Mouse (Mus musculus): ENCODE measurements around the gene Rgs6.
A peak's percentile ranks its signal among the peaks of the same experiment; 100 is the strongest.

Rgs6 gene

DNA sequence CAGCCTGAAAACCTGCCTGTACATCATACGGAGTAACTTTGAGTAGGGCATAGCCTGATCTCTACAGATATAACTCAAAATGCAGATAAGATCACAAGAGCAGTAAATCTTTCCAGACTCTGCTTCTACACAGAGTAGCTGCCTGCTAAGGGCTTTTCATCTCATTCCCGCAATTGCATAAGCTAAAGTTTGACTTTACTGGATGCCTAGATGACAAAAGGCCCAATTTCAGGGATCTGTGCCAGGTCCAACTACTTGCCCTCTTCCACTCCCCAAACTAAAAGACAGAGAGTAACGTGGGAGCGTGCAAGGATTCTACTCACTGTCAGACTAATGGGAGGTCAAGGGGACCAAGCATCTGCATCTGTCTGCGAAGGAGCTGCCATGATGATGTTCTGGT, 292.6 kb downstream of the Rgs6 start:
- no peak for DNase-seq

DNA sequence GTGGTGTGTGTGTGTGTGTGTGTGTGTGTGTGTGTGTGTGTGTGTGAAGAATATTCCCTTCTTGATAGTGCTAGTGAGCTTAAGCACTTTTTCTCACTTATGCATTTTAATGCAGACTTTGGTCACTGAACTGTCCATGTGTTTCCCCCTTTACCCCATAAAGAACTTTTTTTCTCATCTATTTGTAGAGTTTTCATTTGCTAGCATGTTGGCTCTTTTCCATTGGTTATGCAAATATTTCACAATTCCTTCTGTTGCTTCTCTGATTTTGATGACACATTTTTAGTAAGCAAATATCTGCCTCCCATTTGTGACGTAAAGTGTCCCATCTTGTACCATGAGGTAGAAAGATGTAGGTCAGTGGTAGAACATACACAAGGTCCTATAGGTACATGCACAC, 295.0 kb downstream of the Rgs6 start:
- DNase-seq, result no peak

DNA sequence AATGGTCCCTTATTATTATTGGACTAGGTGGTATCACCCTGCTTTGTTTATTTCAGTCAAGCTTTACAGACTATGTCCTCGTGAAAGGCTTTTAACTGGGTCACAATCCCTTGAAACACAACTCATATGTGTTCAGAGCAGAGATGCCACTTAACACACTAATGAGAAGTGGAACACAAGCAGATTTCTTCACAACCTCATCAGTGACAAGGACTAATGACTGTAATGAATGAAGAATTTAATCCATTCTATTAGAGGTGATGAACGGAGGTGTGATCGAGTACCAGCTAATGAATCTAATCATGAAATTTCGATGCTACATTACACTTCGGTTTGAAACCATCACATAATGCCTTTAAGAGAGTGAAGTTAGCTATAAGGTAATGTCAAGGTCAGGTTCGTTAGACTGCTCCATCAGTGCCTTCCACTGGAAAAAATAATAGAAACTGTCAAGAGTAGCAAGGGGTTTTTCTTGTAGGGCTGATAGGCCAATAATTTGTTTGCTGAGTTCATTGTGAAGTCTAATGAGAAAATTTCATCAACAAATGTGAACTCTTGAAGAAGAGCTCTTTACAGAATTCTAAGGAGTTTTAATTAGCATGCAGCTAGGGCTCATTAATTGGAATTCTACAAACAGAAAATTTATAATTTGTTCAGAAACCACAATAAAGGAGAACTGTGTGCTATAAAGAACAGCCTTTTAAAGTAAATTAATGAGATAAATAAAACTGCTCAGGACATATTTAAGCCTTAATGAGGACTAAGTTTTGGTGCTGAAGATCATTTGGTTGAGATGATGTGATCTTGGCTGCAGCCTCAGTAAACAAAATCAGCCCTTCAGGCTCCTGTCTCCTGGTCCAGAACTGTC, 307.1 kb downstream of the Rgs6 start:
- DNase-seq, result no peak

DNA sequence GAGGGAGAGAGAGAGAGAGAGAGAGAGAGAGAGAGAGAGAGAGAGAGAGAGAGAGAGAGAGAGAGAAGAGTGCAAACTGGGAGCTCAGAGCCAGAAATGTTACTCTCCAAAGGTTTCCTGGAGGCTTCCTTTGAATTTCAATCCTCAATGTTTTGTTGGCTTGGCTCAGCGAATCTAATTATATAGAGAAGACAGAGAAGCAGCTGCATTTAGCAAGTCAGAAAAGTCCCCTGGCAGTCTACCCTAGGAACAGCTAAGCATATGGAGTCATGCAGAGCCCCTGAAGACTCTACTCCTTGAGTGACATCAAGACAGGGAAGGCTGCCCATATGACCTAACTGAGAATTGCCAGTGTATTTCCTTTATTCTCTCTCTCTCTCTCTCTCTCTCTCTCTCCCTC, 317.7 kb downstream of the Rgs6 start:
- no peak for DNase-seq

DNA sequence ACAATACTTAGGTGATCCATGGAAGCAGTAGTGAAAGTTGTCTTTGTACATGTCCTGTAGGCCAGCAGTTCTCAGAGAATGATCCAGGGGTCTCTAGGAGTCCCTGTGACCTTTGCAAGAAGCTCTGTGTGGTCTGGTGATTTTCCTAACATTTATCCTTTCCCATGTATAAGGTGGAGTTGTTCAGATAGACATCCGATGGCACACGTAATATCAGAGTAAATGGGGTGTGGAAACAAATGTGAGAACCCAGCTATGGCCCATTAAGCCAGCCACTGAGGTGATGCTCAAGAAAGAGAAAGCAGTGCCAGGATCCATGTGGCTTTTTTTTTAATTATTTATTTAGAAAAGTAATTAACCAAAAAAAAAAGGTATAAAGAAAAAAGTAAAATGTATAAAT, 322.8 kb downstream of the Rgs6 start:
- DNase-seq, result no peak

DNA sequence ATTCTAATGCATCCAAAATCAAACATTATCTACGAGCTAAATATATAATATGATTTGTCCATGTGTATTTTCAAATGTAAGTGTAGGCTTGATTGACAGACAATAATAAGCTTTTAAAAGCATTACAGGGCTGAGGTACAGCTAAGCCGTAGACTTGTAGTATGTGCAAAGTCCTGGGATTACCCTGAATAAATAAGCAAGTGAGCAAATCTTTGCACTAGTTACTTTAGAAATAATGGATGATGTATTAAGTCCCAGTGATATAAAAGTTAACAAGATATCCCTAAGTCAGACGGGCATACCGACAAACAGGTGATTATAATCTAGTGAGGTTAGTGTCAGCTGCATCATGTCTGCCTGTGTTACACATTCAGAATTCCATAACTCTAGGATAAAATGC, 326.0 kb downstream of the Rgs6 start:
- DNase-seq, result no peak

DNA sequence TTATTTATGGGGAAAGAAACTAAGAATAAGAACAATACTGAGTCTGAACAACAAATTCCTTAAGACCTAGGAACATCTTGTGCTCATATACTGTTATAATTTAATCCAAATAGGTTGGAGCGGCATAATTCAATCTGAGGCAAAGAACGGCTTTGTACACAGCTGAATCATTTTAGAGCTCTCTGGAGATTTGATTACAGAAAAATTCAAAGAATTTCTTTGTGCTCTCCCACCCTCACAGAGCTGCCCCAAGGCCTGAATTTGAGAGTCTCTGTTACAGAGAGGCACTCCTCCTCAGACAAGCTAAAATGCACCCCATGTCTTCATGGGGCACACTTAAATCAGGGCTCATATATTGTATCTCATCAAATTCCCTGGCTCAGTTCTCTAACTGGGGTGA, 332.1 kb downstream of the Rgs6 start:
- DNase-seq, result no peak

DNA sequence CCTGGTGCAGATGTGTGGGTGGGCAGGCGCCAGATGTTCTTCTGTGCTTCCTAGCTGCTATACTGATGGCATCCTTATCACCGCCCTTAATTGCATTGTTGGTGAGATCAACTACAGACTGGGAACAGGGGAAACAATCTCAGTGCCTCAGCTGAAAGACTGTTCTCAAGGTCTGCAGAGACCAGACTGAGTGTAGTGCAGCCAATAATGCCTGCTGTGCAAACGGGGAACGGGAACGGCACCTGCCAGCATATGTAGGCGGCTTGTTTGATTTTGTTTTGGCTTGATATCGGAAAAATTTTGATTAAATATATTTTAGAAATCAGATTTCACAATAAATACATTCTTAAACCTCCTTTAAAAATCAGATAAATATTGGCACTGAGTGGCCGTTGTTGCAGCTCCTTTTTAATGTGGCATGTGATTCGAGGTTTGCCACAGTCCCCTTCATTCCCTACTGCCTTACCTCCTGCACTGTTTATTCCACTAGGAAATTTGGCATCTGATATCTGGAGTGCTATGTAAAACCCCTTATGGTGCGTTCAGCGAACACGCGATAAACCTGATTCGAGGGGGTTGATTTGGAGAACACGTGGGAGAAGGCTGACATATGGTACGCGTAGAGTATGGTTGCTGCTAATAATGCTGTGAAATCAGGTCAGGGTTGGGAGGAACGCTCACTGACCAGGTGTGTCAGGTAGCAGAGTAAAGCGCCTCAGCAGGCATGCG, 333.4 kb downstream of the Rgs6 start:
- DNase-seq, result no peak

DNA sequence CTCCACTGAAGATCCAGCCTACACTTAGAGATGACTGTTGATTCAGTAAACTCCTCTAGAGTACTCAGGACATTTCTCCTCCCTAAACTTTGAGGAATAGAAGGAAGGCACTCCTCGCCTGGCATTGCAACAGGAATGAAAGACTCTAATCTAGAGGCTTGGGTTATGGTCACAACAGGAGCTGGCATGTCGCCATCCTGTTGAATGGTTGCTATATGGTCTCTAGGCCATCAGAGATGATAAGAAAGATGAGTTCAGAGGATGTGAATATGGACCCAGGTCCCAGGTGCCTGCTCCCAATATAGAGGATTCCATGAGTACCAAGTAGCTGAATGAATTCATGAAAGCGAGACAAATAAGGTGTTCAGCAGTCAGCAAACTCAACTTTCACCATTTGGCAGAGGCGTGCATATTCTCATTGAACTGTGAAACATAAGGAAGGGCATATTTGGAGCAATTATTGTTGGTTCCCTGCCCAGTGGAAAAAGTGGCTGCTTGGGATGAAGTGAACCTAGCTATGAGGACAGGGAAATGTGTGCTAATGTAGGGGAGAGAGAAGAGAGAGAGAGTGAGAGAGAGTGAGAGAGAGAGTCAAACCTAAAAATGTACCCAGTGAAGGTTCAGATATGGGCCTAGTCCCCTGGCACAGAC, 334.9 kb downstream of the Rgs6 start:
- DNase-seq, result no peak

DNA sequence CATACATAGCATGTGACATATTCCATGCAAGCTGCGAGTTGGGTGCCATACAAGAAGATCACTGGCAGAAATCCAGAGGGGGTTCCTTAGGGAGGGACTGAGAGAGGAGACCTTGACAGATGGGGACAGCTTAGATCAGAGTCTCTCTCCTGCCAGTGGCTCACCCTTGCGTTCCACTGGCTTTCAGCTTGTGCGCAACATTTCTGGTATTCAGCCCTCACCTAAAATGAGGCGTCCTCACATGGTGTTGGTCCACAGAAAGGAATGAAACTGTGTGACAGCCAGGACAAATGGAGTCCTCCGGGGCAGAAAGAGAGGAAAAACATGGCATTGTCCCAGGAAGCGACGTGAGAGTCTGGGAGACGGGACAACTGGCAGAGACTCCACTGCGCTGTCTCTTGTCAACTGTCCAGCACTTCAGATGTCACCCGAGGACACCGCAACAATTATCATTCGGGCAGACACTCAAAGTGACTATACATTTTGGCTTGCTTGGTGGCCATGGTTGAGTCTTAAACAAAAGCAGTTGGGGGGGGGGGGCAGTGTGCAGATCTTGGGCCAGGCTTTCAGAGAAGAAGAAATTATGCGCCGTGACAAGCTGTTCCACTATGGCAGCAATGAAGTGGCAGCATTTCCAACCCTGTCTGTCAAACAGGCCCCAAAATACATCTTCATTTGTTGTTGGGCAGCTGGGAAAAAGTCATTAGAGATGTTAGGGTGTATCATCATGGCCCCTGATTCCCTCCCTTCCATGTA, 344.8 kb downstream of the Rgs6 start:
- DNase-seq, result peak; percentile 52

DNA sequence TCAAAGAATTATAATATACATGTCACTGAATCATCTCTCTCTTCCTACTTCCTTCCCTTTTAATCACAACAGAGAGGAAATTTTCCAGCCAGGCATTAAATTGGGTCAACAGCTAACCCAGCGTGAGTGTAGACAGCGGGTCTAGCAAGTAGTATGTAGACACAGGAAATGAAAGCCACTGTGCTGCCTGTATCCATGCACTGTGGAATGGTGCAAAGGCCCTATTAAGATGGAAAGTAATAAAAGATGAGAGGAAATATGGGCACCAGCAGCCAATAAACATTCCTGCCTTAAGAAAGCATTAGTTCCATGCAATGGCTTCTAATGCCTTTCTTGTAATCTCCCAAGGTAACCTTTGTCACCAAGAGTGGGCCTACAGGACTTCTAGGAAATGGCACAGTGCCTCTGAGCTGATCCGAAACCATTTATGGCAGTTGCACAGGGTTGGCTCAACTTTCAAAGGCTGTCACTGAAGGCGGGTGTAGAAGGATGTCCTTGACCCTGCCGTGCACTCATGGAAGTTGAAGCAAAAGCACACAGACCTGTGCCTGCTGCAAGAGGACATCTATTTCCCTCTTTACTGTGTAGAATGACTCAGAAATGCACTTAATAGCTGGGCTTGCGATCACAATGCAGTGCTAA, 347.1 kb downstream of the Rgs6 start:
- no peak for DNase-seq

DNA sequence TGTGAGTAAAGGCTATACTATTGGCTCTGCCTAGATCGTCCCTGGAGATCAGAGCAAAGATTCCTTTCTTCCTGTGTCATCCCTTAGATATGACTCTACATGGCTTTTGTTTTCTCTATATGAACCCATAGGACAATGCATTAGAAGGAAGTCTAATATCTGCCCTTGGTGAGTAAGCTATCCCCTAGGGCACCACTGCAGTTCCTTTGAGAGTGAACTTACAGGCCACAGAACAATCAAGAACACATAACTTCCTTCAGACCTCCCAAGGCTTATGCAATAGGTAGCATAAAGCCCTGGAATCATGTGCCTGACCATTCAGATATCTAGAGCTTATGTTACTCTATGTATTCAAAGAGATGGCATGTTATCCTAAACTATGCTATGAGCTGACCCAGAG, 347.7 kb downstream of the Rgs6 start:
- DNase-seq, result no peak

DNA sequence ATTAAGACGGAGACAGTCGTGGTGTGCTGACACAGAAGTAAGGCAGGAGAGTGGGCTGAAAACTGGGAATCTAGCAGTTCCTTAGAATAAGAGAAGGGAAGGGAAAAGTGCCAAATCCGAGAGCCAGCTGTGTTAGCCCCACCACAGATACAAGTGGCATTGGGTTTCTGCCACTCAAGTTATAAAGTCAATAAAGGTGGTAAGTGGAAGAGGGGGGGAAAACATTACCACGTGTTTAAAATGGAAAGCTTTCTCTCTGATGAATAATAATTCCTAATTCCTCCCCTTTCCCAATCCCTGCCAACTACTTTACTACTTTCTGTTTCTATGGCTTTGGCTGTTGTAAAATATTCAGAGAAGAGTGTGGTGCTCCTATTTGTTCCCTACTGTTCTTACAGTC, 352.4 kb downstream of the Rgs6 start:
- no peak for DNase-seq

DNA sequence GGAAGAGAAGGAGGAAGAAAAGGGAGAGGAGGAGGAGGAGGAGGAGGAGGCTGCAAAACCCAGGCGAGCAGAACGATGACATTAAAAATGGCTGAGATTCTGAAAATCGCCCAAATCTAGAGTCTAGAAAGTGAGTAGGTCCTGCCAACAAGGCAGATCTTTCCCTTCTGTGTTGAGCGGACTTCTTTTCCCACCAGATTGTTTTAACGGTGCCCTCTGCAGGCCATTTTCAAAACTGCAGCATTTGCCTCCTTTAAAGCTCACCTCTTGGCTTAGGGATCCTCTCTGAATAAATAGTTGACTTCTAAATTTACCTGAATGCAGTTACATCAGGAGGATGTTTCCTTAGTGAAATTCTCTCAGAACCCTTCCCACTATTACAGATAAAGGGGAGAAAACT, 358.4 kb downstream of the Rgs6 start:
- peak; percentile 54 for DNase-seq

DNA sequence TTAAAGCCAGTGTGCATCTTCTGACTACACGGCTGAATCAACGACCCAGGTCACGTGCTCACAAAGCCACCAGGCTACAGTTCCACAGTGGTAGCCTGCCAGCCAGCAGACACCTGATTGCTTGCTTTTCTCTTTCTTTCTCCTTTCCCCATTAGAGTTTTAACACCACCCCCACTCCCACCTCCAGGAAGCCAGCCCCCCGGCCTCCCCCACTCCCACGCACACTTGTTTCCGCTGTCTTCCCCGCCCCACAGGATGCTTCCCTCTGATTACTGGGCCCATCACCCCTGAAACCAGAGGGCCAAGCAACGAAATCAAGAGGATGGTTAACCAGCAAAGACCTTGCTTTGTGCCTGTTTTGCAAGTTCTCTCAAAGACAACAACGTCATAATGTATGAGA, 373.0 kb downstream of the Rgs6 start:
- no peak for DNase-seq

DNA sequence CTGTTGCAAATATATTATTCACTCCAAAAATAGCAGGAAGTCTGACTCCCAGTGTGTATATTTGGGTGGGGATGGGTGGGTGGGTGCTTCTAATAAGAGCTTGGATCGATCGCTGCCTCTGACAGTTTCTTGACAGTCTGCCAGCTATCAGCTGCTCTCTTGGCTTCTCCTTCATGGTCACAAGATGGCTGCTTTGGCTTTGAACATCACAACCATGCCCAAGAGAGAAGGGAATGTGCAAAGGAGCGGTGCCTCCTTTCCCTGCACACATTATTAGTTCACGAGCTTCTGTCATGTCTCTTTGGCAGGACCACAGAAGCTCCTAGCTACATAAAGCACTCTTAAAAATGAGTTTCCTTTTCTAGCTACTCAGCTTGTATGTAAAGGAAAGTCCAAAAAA, 373.8 kb downstream of the Rgs6 start:
- no peak for DNase-seq

DNA sequence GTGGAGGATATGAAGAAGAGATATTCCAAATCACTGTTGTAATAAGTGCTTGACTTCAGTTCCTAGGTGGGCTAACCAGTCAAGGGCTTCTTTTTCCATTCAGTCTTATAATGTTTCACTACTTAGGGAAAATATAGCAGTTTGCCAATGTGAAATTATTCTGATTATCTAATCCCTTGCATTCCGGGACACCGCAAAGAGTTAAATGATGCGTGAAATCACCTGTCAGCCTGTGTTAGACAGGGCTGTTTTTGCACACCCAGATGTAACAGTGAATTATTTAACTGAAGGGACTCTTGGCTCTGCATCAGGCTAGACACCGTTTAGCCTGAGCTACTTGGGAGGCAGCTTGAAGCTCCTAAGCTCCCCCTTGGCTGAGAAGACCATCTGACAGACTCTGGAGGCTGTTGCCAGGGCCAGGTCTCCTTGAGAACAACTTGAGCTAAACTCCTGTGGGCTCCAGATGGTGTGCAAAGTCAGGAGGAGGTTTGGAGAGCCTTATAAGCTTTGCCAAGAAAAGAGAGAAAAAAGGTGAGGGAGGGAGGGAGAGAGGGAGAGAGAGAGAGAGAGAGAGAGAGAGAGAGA, 382.5 kb downstream of the Rgs6 start:
- peak; percentile 6 for DNase-seq

DNA sequence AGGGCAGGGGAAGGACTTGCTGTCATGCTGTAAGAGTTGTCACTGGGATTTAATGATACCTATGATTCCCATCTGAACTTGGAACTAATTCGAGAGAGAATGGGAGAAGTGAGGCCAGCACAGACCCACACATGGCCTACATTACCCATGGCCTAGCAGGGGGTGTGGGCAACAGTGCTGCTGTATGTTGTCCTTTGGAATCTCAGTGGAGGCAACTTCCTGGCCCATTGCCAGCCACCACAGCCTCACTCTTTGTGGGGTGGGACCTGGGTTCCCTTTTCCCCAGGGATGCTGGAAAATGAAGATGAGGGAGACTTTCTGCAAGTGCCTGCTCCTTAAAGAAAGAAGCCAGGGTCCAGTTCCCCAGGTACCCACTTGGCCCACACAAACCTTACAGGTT, 383.1 kb downstream of the Rgs6 start:
- no peak for DNase-seq

DNA sequence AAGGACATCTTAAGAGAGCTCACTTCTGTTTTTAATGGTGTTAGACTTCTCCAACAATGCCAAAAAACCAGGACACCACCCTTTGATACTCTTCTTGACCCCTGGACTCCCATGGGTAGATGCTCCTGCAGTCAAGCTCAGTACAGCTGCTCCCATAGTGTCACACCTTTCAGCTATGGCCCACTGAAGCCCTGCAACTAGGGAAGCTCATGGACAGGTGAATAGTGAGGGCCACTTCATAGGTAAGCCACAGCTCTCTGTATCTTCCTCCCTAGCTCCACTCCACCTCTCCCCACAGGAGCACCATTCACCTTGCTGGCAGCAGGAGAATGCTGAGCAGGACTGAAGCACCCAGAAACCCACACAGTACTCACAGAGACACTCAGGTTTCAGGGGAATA, 384.6 kb downstream of the Rgs6 start:
- DNase-seq, result no peak

DNA sequence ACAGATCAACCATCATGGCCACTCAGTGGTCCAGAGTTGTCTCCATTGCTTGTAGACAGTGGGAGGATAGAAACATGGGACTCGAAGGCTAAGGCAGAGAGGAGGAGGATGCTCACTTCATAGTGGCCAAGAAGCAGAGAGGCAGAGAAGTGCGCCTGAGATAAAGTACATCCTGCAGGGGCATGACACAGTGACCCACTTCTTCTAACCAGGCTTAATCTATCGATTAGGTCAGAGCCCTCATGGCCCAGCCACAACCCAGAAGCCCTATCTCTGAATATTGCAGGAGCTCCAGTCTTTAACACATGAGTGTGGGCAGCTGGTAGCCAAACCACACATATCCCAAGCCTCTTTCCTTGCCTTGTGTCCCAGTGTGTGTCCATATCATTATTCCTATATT, 385.7 kb downstream of the Rgs6 start:
- DNase-seq, result no peak

DNA sequence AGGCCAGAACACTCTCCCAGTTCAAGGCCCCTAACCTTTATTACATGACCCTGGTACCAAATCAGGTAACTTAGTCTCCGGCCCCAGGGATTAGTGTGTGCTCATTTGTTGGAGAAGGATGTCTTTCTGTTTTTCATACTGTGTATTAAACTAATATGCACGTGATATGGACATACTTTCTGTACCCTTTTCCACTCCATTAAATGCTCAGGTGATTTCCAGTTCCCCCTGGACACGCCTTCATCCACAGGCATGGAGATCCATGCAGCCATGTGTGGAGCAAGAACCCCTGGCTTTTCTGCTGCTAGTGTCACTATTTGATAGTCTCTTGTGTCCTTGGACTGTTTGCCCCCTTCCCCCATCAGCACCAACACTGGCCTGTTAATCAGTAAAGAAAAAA, 390.2 kb downstream of the Rgs6 start:
- DNase-seq, result no peak

DNA sequence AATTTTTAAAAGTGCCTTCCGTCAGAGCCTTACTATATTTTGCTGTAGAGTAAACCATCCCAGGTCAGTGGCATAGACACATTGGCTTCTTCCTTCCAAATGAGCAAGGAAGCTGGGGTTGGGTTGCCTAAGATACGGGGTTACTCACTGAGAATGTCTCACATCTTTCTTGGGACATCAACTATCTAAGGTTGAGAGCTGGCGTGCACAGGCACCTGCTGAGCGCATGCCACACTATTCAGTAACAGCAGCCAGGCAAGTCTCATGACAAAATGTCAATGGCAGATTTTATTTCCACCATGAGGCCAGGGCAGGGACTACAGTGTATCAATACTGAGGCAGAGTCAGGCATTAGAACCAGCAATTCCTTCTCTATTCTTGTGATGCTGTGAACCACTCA, 394.6 kb downstream of the Rgs6 start:
- DNase-seq, result no peak
